Mouse (Mus musculus) hindbrain, embryonic 14.5 days (tissue): Measurements from ENCODE around the gene Alg14. TPM values are rescaled to one million over a fixed set of nuclear protein-coding genes. Genes with fewer than 3 reads are reported as not detected.

Experiments used
- ATAC-seq: fragments of 200-750 bp; cut with Nextera tagmentation; 2 replicates; pipeline ENCODE4 v1.8.0; 2017; ENCODE audit warnings: moderate number of reproducible peaks, mild to moderate bottlenecking, moderate TSS enrichment, moderate library complexity; ENCODE audit not compliant: low FRiP score
- DNase-seq: peaks from one replicate; pipeline ENCODE4 v3.0.0-alpha.2; 2015; ENCODE audit warnings: low spot score
- H3K27ac ChIP-seq: fragments of 300-500 bp; sonication (generic); 2 replicates; pipeline ENCODE4 v1.5.1; 2014; ENCODE audit warnings: mild to moderate bottlenecking, moderate library complexity
- H3K27me3 ChIP-seq: fragments of 300-500 bp; sonication (generic); 2 replicates; pipeline ENCODE4 v1.6.1; 2014; ENCODE audit warnings: mild to moderate bottlenecking, low read length, mixed read lengths; ENCODE audit not compliant: control insufficient read depth, insufficient read depth
- H3K36me3 ChIP-seq: fragments of 300-500 bp; sonication (generic); replicated peaks from 2 replicates; pipeline ENCODE4 v1.6.1; 2014; ENCODE audit not compliant: control insufficient read depth, insufficient read depth
- H3K4me1 ChIP-seq: fragments of 300-500 bp; sonication (generic); replicated peaks from 2 replicates; pipeline ENCODE4 v1.6.1; 2014; ENCODE audit warnings: antibody characterized with exemption, low read length, mixed read lengths; ENCODE audit not compliant: control insufficient read depth, insufficient read depth
- H3K4me2 ChIP-seq: fragments of 300-500 bp; sonication (generic); replicated peaks from 2 replicates; pipeline ENCODE4 v1.6.1; 2014; ENCODE audit warnings: mild to moderate bottlenecking, moderate library complexity
- H3K4me3 ChIP-seq: fragments of 300-500 bp; sonication (generic); replicated peaks from 2 replicates; pipeline ENCODE4 v1.5.1; 2014; ENCODE audit warnings: mild to moderate bottlenecking, low read length
- H3K9ac ChIP-seq: fragments of 300-500 bp; sonication (generic); 2 replicates; pipeline ENCODE4 v1.6.1; 2014
- H3K9me3 ChIP-seq: fragments of 300-500 bp; sonication (generic); 2 replicates; pipeline ENCODE4 v1.6.1; 2016; ENCODE audit warnings: low read length; ENCODE audit not compliant: control insufficient read depth
- WGBS: fragments of 180-500 bp; shearing (Covaris S2); extraction: QIAGEN DNeasy Blood & Tissue Kit; methylation state at CpG from one replicate; pipeline ENCODE4 v1.1.7; 2014; 5-methylcytosine and 5-hydroxymethylcytosine counted together
- polyA plus RNA-seq: library from polyadenylated mRNA; unstranded; fragments of >200 nt; fragmentation: Nextera tagmentation; extraction: Ambion mirVana; gene quantifications from 2 replicates; pipeline ENCODE4 v1.2.1, GENCODE M21; 2014

Gene Alg14
- polyA plus RNA-seq, 1 experiment from 2014 or later, result 35.0 TPM

DNA sequence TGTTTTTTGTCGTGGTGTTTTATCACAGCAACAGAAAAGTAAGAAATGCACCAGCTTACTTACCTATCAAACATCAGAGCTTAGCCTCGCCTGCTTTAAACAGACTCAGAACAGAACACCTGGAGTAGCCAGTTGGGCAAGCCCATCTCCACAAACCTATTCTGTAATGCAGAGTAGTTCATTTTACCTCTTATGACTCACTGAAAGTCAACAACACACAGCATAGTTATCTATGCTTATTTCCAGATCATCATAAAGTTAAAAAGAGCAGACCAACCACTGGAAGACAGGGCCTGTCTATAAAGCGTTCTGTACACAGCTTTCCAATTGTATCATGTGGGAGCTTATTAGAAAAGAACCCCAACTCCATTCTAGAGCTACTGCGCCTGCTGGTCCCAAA, 109.8 kb downstream of the Alg14 start:
- H3K9me3 ChIP-seq, result no peaks in the 10 kb centered on the region
- no peak overlapping the region for H3K27ac ChIP-seq
- H3K4me2 ChIP-seq, result no peak overlapping the region
- H3K9ac ChIP-seq, result no peak overlapping the region
- no peaks in the 10 kb centered on the region for H3K36me3 ChIP-seq
- 82% methylated on average over 4 of the region's 4 CpGs for WGBS
- H3K4me3 ChIP-seq, result no peak overlapping the region
- no peaks in the 10 kb centered on the region for H3K4me1 ChIP-seq
- DNase-seq (no peak), ATAC-seq (no peak)
- H3K27me3 ChIP-seq, result no peaks in the 10 kb centered on the region

DNA sequence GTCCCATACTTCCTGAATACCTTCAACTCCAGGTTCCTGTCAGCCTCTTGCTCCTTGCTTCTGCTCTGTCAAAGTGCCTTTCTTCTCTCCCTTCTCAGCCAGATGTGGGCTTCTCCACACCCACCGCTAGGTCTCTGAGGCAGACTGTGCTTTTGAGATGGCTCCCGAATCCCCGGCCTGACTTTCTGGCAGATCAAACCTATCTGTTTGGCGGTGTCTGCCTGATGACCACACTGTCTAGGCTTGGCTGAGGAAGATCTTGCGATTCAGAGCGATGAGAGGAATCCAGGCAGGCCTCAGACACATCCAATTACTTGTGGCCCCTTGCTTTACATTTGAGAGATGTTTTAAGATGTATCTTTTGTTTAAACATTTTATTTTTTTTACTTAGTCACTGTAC, 110.5 kb downstream of the Alg14 start:
- no peak overlapping the region for H3K27ac ChIP-seq
- H3K27me3 ChIP-seq, result no peaks in the 10 kb centered on the region
- no peaks in the 10 kb centered on the region for H3K9me3 ChIP-seq
- H3K4me3 ChIP-seq, result no peak overlapping the region
- H3K4me2 ChIP-seq, result no peak overlapping the region
- WGBS, result 84% methylated on average over 6 of the region's 6 CpGs
- DNase-seq (no peak), ATAC-seq (no peak)
- H3K9ac ChIP-seq, result no peak overlapping the region
- H3K36me3 ChIP-seq, result no peaks in the 10 kb centered on the region
- no peaks in the 10 kb centered on the region for H3K4me1 ChIP-seq

DNA sequence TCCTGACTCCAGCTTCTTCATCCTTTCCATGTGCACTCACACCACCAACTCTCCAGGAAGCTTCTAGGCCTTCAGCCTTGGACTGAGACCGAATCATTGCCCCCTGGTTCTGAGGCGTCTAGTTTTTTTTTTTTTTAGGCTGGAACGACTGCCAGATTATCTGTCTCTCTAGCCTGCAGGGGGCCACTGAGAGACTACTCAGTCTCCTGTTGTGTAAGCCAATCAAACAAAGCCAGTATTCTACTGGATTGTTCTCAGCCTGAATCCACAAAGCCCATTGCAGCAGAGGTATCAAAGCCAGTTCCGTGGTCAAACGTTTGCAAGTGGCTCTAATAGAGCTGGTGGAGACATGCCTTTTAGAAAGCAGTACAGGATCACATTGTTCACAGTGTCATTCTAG, 111.9 kb downstream of the Alg14 start:
- no peak overlapping the region for H3K27ac ChIP-seq
- 20% methylated on average over 5 of the region's 5 CpGs for WGBS
- ATAC-seq (no peak), DNase-seq (no peak)
- no peak overlapping the region for H3K4me2 ChIP-seq
- no peak overlapping the region for H3K4me3 ChIP-seq
- no peak overlapping the region for H3K9ac ChIP-seq
- H3K9me3 ChIP-seq, result no peaks in the 10 kb centered on the region
- no peaks in the 10 kb centered on the region for H3K36me3 ChIP-seq
- no peaks in the 10 kb centered on the region for H3K4me1 ChIP-seq
- H3K27me3 ChIP-seq, result no peaks in the 10 kb centered on the region

DNA sequence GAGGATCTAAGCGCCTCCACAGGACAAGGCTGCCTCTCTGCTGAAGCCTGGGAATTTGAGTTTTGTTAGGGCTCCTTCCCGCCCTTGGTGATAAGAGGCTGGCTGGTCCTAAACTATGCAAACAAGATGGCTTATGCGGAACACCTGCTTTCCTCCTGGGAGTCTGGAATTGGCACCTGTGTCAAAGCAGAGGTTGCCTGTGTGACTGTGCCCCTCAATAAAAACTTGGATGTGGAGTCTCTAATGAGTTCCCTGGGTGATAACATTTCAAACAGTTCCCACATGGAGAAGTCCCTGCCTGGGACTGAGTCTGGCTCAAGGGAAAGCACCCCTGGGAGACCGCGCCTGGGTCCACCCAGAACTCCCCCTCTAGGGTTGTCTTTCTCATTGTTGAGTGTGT, 113.5 kb downstream of the Alg14 start:
- Histone ChIP-seq H3K27ac (no peak overlapping the region), H3K4me2 (no peak overlapping the region), H3K4me3 (no peak overlapping the region), H3K9me3 (no peaks in the 10 kb centered on the region), H3K4me1 (no peaks in the 10 kb centered on the region), H3K9ac (no peak overlapping the region), H3K27me3 (no peaks in the 10 kb centered on the region), H3K36me3 (no peaks in the 10 kb centered on the region)
- ATAC-seq, result no peak
- DNase-seq, result no peak
- WGBS, result 83% methylated on average over 5 of the region's 5 CpGs

DNA sequence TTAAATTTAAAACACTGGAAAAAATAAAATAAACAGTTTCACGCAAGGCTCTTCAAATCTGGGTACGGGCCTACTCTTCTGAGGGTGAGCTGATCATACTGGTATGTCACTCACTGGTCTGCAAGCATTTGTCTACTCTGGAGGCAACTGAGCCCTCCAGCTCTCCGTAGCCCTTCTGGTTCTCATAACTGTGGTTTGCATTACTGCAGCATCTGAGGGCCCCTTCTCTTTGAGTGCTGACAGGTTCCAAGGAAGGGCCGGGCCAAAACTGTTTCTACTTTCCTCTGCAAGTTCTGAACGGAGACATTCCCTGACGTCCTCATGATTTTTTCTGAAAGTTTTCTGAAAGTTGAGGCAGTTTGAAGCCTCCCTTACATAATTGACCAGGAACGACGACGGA, 115.8 kb downstream of the Alg14 start:
- DNase-seq (no peak), ATAC-seq (no peak)
- Histone ChIP-seq H3K27me3 (no peaks in the 10 kb centered on the region), H3K4me1 (no peaks in the 10 kb centered on the region), H3K4me2 (no peak overlapping the region), H3K9ac (no peak overlapping the region), H3K27ac (no peak overlapping the region), H3K4me3 (no peak overlapping the region), H3K36me3 (no peaks in the 10 kb centered on the region), H3K9me3 (no peaks in the 10 kb centered on the region)
- WGBS, result 82% methylated on average over 9 of the region's 9 CpGs

DNA sequence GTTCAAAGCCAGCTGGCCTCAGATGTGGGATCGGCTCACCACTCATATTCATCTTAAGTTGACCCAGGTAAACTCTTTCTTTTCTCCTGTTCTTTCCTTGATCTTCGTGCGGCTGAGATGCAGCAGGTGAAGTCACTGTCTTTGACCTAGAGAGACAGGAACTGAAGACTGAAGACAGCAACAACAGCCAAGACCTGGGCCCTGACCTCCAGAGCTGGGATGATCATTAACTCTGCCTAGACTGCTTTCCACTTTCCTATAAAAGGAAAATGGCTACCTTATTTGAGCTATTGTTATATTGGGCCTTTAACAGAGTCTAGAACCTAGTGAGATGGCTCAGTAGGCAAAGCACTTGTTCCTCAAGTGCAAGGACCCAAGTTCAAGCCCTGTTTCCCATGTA, 116.8 kb downstream of the Alg14 start:
- 99% methylated on average over 3 of the region's 3 CpGs for WGBS
- Histone ChIP-seq H3K4me3 (no peak overlapping the region), H3K4me2 (no peak overlapping the region), H3K9me3 (no peaks in the 10 kb centered on the region), H3K27me3 (no peaks in the 10 kb centered on the region), H3K27ac (no peak overlapping the region), H3K9ac (no peak overlapping the region), H3K36me3 (no peaks in the 10 kb centered on the region), H3K4me1 (no peaks in the 10 kb centered on the region)
- no peak for DNase-seq
- no peak for ATAC-seq

DNA sequence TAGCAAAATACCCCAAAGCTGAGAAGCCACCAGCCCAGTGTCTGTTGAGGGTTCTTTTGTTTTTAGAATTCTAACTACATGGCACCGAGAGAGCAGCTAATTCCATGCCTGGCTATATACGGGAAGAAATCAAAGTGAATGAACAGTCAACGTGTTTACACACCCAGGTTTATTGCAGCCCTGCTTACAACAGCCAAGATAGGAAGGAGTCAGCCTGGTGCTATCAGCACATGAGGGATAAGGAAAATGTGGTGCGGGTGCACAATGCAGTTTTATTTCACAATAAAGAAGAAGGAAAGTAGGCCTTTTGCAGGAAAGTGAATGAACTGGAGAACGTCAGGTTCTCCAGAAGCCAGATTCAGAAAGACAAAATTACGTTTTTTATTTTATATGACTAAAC, 119.9 kb downstream of the Alg14 start:
- Histone ChIP-seq H3K36me3 (no peaks in the 10 kb centered on the region), H3K27me3 (no peaks in the 10 kb centered on the region), H3K4me3 (no peak overlapping the region), H3K4me2 (no peak overlapping the region), H3K27ac (no peak overlapping the region), H3K4me1 (no peaks in the 10 kb centered on the region), H3K9me3 (no peaks in the 10 kb centered on the region), H3K9ac (no peak overlapping the region)
- DNase-seq, result no peak
- ATAC-seq, result no peak
- 86% methylated on average over 6 of the region's 6 CpGs for WGBS

Other genes with a start within 250 kb of the Alg14 start
- 6.1 and 6.6 TPM in 2 replicates for gene Rwdd3, start 120.1 kb upstream of the Alg14 start, polyA plus RNA-seq
- gene Tmem56, start 8.7 kb upstream of the Alg14 start, polyA plus RNA-seq, result 4.3 and 5.0 TPM in 2 replicates
- 436 and 444 TPM in 2 replicates for gene Cnn3, start 134.7 kb downstream of the Alg14 start, polyA plus RNA-seq
- gene Slc44a3, start 240.6 kb downstream of the Alg14 start, polyA plus RNA-seq, result 0.51 and 1.1 TPM in 2 replicates